Mouse (Mus musculus) forebrain, embryonic 15.5 days (tissue): ENCODE measurements around the gene Icmt. TPM values are rescaled to one million over a fixed set of nuclear protein-coding genes. Genes with fewer than 3 reads are reported as not detected.
A peak's percentile ranks its signal among the peaks of the same experiment; 100 is the strongest.

Experiments used
- ATAC-seq: fragments of 200-750 bp; cut with Nextera tagmentation; replicated peaks from 2 replicates; pipeline ENCODE4 v1.8.0; 2017; ENCODE audit warnings: mild to moderate bottlenecking, moderate TSS enrichment, moderate library complexity
- H3K27ac ChIP-seq: fragments of 300-500 bp; sonication (generic); replicated peaks from 2 replicates; pipeline ENCODE4 v1.5.1; 2015; ENCODE audit warnings: mild to moderate bottlenecking, inconsistent platforms
- H3K27me3 ChIP-seq: fragments of 300-500 bp; sonication (generic); 2 replicates; pipeline ENCODE4 v1.6.1; 2015; ENCODE audit warnings: inconsistent platforms
- H3K36me3 ChIP-seq: fragments of 300-500 bp; sonication (generic); 2 replicates; pipeline ENCODE4 v1.6.1; 2015; ENCODE audit warnings: mild to moderate bottlenecking, inconsistent platforms
- H3K4me1 ChIP-seq: fragments of 300-500 bp; sonication (generic); 2 replicates; pipeline ENCODE4 v1.6.1; 2015; ENCODE audit warnings: inconsistent platforms
- H3K4me2 ChIP-seq: fragments of 300-500 bp; sonication (generic); replicated peaks from 2 replicates; pipeline ENCODE4 v1.6.1; 2015; ENCODE audit warnings: mild to moderate bottlenecking, inconsistent platforms
- H3K4me3 ChIP-seq: fragments of 300-500 bp; sonication (generic); 2 replicates; pipeline ENCODE4 v1.5.1; 2015; ENCODE audit warnings: mild to moderate bottlenecking, inconsistent platforms
- H3K9ac ChIP-seq: fragments of 300-500 bp; sonication (generic); replicated peaks from 2 replicates; pipeline ENCODE4 v1.6.1; 2015; ENCODE audit warnings: mild to moderate bottlenecking, inconsistent platforms
- H3K9me3 ChIP-seq: fragments of 300-500 bp; sonication (generic); 2 replicates; pipeline ENCODE4 v1.6.1; 2016; ENCODE audit warnings: inconsistent platforms
- WGBS: fragments of 180-500 bp; shearing (Covaris S2); methylation state at CpG from one replicate; pipeline ENCODE4 v1.1.7; 2015; ENCODE audit warnings: mixed read lengths; 5-methylcytosine and 5-hydroxymethylcytosine counted together
- polyA plus RNA-seq: library from polyadenylated mRNA; unstranded; fragments of >200 nt; fragmentation: Nextera tagmentation; extraction: Ambion mirVana; gene quantifications from 2 replicates; pipeline ENCODE4 v1.2.1, GENCODE M21; 2015

Icmt gene
- polyA plus RNA-seq, 1 experiment from 2014 or later, result 18.6 TPM

DNA sequence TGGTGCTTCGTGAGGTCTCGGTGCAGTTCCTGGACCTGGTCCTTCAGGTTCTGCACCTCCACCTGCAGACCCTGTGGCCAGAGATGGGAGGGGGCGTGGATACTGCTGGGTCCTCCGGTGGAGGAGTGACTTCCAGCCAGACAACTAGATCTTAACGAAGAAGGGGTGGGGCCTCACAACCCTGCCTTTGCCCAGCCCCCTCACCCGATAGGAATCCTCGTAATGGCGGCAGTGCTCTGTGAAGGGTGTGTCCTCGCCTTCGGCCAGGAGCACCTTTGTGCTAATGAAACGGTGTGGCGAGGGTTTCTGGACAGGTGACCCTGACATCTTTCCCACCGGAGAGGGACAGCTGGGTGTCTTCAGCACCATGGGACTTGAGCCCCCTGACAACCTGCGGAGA is 15.2 kb downstream of the Icmt start:
- 2% methylated on average over 14 of the region's 14 CpGs for WGBS
- Histone ChIP-seq H3K4me2 (peak overlapping the region; percentile 54), H3K9me3 (no peaks in the 10 kb centered on the region)

DNA sequence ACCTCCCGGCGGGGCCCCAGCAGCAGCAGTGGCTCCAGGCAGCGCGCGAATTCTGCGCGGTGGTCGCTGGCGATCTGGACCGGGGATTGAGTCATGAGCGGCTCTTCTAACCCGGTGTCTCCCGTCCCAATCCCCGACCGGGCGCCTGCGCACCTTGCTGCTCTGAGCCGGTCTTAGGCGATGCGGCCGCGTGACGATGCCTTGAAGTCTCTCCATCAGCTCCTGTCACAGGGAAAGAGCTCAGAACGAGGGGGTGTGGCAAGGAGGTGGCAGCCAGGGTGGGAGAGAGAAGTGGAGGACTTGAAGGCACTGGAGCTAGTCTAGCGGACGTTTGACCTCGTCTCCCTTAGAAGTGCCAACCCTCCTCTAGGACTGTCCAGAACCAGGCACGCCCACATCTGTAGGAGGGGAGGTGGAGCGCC is 16.2 kb downstream of the Icmt start:
- no peaks in the 10 kb centered on the region; the same call in 1 of the 2 replicates for H3K36me3 ChIP-seq
- H3K4me2 ChIP-seq, result peak overlapping the region; percentile 54
- under 1% methylated on average over 29 of the region's 29 CpGs for WGBS
- peak overlapping the region; percentile 36 for H3K4me3 ChIP-seq
- no peaks in the 10 kb centered on the region for H3K9me3 ChIP-seq
- peak overlapping the region; percentile 37 for H3K9ac ChIP-seq
- peaks cover 72% of the 10 kb centered on the region for H3K27me3 ChIP-seq
- ATAC-seq, result peak; percentile 38; the same call in 1 of the 2 replicates
- no peak overlapping the region for H3K27ac ChIP-seq
- peaks cover 23% of the 10 kb centered on the region for H3K4me1 ChIP-seq

More for the DNA sequence above, 15.2 kb downstream of the Icmt start:
- 0 out of 2 replicates have a peak overlapping the region, but pooled peaks have one; percentile 36 for H3K4me3 ChIP-seq
- no peak overlapping the region for H3K27ac ChIP-seq
- peaks cover 23% of the 10 kb centered on the region for H3K4me1 ChIP-seq
- no peak overlapping the region for H3K9ac ChIP-seq
- H3K36me3 ChIP-seq, result no peaks in the 10 kb centered on the region; the same call in 1 of the 2 replicates
- no peak for ATAC-seq
- peaks cover 63% of the 10 kb centered on the region for H3K27me3 ChIP-seq

DNA sequence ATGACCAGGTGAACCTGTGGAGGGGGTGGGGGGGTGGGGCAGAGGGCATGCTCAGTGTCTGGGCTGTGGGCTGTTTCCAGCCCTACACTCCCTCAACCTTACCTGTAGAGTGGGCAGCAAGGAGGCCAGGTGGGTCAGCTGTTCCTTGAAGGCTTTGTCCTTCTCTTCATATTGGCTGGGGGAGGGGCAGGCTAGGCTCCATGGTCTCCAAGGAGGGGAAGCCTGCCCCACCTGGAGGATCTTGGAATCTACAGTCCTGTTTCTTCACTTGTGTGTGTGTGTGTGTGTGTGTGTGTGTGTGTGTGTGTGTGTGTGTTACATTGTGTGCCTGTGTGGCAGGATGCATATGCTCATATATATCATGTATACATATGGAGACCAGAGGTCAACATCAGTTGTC is 16.9 kb downstream of the Icmt start:
- H3K4me2 ChIP-seq, result peak overlapping the region; percentile 54

DNA sequence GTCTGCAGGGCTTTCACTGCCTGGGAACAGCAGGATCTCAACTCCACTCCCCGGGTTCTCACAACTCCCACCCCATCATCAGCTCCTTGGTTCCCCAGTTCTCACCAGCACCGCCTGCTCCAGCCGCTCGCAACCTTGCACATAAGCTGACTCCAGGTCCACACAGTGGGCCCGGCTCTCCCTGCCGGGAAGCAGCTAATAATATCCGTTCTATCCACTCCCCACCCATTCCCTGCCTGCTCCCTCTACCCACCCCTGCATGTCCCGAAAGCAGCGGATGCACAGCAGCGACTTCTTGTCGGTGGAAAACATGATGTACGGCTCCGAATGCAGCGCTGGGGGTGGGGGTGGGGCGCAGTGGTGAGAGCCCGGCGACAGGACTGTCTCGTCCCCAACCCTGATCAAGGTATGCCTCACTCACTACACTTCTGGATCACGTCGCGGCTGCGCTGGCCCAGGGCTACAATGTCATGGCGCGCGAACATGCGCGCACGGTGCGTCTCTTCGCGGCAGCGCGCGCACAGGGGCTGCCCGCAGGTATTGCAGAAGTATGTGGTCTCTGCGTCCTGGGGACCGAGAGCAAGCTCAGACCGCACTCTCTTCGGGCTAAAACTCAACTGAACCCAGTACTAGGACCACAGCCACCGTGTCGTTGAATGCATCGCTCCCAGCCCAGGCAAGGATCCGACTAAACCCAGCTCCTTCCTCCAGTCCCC is 18.6 kb downstream of the Icmt start:
- no peak; the same call in 1 of the 2 replicates for ATAC-seq
- under 1% methylated on average over 43 of the region's 43 CpGs for WGBS

More for the DNA sequence above, 16.9 kb downstream of the Icmt start:
- no peak for ATAC-seq
- no peaks in the 10 kb centered on the region for H3K9me3 ChIP-seq
- peak overlapping the region; percentile 36 for H3K4me3 ChIP-seq
- no peak overlapping the region for H3K9ac ChIP-seq
- H3K27ac ChIP-seq, result no peak overlapping the region
- H3K4me1 ChIP-seq, result peaks cover 26% of the 10 kb centered on the region
- H3K27me3 ChIP-seq, result peaks cover 77% of the 10 kb centered on the region
- H3K36me3 ChIP-seq, result no peaks in the 10 kb centered on the region

DNA sequence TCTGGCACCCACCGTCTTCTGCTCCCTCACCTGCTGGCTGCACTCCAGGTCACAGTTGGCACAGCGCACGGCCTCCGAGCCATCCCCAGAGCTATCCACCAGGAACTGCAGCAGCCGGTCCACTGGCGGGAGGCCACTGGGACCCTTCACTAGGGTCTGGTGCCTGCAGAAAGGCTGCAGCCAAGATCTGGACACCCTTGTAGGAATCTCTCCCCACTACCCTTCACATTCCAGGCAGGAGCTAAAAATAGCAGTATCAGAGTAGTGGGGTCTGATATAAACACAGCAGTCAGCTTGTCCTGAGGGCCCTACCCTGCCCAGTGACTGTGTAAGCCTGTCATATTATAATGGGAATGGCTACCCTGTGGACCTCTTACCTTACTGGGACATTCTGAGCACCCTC is 20.6 kb downstream of the Icmt start:
- peaks cover 25% of the 10 kb centered on the region for H3K4me1 ChIP-seq
- no peak overlapping the region for H3K9ac ChIP-seq
- H3K27me3 ChIP-seq, result peaks cover 60% of the 10 kb centered on the region
- no peak for ATAC-seq
- WGBS, result 74% methylated on average over 6 of the region's 6 CpGs
- no peak overlapping the region for H3K4me2 ChIP-seq
- H3K36me3 ChIP-seq, result no peaks in the 10 kb centered on the region
- no peaks in the 10 kb centered on the region for H3K9me3 ChIP-seq
- no peak overlapping the region for H3K27ac ChIP-seq
- no peak overlapping the region for H3K4me3 ChIP-seq

More for the DNA sequence above, 18.6 kb downstream of the Icmt start:
- Histone ChIP-seq H3K4me1 (peaks cover 26% of the 10 kb centered on the region), H3K9me3 (no peaks in the 10 kb centered on the region), H3K4me3 (peak overlapping the region; percentile 34), H3K4me2 (peak overlapping the region; percentile 42), H3K36me3 (no peaks in the 10 kb centered on the region), H3K27me3 (peaks cover 77% of the 10 kb centered on the region), H3K27ac (no peak overlapping the region), H3K9ac (0 out of 2 replicates have a peak overlapping the region, but pooled peaks have one; percentile 8)

DNA sequence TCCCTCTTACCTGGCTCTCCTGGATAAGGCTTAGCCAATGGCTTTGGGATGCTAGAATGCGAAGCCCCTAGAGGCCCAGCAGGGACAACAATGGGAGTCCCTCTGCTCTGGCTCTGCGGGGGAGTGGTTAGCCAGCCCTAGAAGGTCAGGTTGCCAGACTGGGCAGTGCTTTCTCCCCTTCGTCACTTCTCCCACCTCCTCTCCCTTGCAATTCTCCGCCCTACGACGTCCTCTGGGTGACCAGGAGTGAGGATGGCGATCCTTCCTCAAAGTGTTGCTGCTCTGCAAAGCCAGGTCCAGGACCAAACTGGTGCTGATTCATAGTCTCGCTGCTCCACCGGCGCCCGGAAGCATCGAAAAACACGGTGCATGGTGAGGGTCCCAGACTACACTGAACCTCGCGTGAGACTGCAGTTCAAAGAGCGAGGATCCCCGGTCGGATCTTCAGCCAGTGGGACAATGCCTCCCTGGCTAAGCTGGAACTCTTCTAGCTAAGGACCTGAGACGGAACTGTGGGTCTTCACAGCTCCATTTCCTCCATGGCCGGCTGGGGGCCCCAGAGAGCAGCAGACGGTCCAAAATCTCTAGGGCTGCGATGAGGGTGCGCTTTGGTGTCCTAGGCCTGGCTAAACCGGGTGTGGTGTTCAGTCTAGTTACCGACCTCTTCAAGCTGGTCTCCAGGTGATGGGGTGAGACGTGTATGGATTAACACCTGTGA is 21.6 kb downstream of the Icmt start, which contains the start of gene Rnf207:
Gene Rnf207, minus strand, starts transcription at position 477 of the 718 bp plus-strand sequence.
- H3K36me3 ChIP-seq, result no peaks in the 10 kb centered on the region
- H3K4me3 ChIP-seq, result no peak within 1 kb of the TSS
- no peak within 1 kb of the TSS for H3K9ac ChIP-seq
- H3K9me3 ChIP-seq, result no peaks in the 10 kb centered on the region
- H3K4me2 ChIP-seq, result peak within 1 kb of the TSS; percentile 17
- ATAC-seq, result no peak
- peaks cover 15% of the 10 kb centered on the region for H3K4me1 ChIP-seq
- H3K27me3 ChIP-seq, result peaks cover 50% of the 10 kb centered on the region
- H3K27ac ChIP-seq, result no peak within 1 kb of the TSS
- 3% methylated on average over 26 of the region's 26 CpGs for WGBS

DNA sequence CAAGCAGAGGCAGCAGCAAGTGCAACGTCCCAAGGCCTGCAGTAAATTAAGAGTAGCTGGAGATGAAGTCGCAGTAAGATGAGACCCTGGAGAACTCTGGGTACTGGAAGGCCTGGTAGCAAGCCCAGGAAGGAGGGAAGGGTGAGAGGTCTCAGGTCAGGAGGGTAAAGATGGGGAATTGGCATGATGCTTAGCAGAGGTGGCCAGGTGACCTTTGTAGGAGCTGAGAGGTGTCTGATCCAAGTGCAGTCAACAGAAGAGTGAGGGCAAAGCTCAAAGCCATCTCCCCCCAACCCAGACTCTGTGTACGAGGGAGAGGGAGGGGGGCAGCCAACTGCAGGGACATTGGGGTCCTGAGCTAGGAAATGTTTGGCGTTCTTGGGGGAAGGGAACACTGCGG is 24.4 kb downstream of the Icmt start:
- H3K36me3 ChIP-seq, result no peaks in the 10 kb centered on the region
- no peak overlapping the region for H3K4me3 ChIP-seq
- H3K4me2 ChIP-seq, result no peak overlapping the region
- ATAC-seq, result no peak
- peaks cover 22% of the 10 kb centered on the region for H3K27me3 ChIP-seq
- H3K4me1 ChIP-seq, result peaks cover 6% of the 10 kb centered on the region
- 68% methylated on average over 5 of the region's 5 CpGs for WGBS
- no peak overlapping the region for H3K27ac ChIP-seq
- no peak overlapping the region for H3K9ac ChIP-seq
- H3K9me3 ChIP-seq, result no peaks in the 10 kb centered on the region

DNA sequence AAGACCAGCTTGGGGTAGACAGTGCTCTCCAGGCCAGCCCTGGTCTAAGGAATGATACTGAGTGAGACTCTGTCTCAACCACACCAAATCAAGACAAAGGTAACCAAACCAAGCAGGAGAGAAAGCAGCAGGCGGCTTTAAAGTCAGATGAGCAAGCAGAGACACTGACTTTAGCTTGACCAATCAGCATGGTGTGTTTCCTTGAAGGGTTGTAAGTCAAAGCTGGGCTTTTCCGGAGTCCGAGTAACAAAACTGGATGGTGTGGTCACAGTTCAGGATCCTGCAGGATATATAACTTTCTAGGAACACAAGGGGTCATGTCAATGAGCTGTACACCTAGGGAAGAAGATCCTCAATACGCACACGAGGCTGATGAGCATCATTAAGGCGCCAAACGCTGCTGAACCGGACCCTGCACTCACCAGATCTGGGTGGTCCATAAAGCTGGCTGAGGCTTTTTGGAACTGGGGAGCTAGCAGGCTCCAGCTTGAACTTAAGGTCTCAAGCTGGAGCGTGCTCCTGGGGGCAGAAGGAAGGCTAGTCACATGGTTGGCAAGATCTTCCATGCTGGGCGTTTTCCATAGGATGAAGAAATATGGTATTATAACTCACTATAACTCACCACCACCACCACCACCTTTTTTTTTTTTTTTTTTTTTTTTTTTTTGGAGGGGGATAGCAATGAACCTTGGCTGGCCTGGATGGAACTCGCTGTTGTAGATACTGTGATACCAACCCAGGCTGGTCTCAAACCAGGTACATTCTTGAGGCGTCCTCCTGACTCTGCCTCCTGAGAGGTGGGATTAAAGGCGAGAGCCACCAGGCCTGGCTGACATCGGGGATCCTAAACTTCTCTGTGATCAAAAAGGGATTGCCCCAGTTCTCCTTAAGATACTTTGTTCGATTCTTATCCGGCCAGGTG is 27.9 kb downstream of the Icmt start:
- Histone ChIP-seq H3K4me2 (0 out of 2 replicates have a peak overlapping the region, but pooled peaks have one; percentile 21), H3K4me3 (peak overlapping the region; percentile 91), H3K27ac (no peak overlapping the region), H3K36me3 (peaks cover 14% of the 10 kb centered on the region), H3K9ac (no peak overlapping the region), H3K4me1 (peaks cover 15% of the 10 kb centered on the region), H3K27me3 (no peaks in the 10 kb centered on the region), H3K9me3 (no peaks in the 10 kb centered on the region)
- peak; percentile 49 for ATAC-seq
- WGBS, result 55% methylated on average over 16 of the region's 16 CpGs

DNA sequence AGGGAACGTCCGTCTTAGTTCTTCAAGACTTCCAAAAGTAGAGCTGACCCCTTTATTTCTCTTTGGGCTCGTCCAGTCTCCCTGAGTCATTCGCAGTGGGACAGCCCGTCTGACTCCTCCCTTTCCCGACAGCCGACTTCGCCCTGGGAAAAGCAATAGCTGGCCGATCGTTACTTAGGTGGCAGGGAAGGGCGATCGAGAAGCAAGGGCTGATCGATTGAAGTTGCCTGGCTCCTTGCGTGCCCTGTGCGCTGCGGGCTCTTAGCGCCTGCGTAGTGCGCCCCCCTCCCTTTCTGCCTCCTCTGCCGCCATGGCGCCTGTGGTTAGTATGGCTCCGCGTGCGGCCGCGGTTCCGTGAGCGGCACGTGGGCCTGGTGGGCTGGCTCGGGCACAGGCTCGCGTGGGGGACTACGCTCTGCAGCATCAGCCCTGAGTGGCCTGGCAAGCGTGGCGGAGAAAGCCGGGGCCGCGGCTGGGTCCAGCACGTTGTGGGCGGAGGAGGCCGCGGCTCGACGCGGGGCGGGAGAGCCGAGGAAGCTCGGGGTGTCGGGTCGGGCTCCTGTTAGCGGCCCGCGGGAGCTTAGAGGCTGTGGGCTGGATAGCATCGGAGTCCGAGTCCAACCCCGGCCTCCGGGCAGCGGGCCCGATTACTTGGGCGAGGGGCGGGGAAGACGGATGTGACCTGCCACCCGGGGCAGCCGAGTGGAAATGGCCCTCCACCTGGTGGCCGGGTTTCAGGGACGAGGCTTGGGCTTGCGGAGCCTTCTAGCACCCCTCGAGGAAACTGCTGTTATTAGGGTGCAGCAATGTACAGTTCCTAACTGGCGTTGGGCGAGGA is 28.8 kb downstream of the Icmt start, which contains the start of gene Rpl22:
Gene Rpl22, plus strand, starts transcription at position 169 of the 838 bp plus-strand sequence.
- peak; percentile 97 for ATAC-seq
- peak within 1 kb of the TSS; percentile 93 for H3K9ac ChIP-seq
- no peaks in the 10 kb centered on the region for H3K9me3 ChIP-seq
- peak within 1 kb of the TSS; percentile 76 for H3K4me2 ChIP-seq
- WGBS, result under 1% methylated on average over 70 of the region's 70 CpGs
- peak within 1 kb of the TSS; percentile 91 for H3K4me3 ChIP-seq
- peak within 1 kb of the TSS; percentile 75 for H3K27ac ChIP-seq
- H3K27me3 ChIP-seq, result no peaks in the 10 kb centered on the region
- peaks cover 23% of the 10 kb centered on the region for H3K36me3 ChIP-seq
- peaks cover 15% of the 10 kb centered on the region for H3K4me1 ChIP-seq

DNA sequence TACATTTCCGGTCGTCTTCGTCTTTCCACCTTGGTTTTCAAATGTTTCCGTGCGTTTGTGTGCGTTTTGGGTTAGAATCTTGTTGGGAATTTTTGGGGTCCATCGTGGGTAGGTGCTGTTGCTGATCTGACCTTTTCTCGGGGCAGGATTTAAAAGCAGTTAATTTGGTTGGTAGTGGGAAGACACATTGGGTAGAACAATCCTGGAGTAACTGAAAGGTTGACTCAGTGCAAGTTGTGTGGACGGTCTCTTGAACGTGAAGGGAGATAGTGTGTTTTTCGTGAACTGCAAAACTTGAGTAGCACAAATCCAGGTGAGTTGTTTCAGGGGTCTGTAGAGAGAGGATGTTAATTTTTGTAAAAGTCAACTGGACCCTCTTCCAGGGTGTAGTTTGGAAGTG is 29.5 kb downstream of the Icmt start:
- Histone ChIP-seq H3K4me3 (peak overlapping the region; percentile 91), H3K9me3 (no peaks in the 10 kb centered on the region), H3K4me1 (peaks cover 15% of the 10 kb centered on the region), H3K4me2 (peak overlapping the region; percentile 76), H3K36me3 (peaks cover 28% of the 10 kb centered on the region), H3K27ac (no peak overlapping the region), H3K9ac (peak overlapping the region; percentile 93), H3K27me3 (no peaks in the 10 kb centered on the region)
- no peak for ATAC-seq
- WGBS, result 1% methylated on average over 11 of the region's 11 CpGs

DNA sequence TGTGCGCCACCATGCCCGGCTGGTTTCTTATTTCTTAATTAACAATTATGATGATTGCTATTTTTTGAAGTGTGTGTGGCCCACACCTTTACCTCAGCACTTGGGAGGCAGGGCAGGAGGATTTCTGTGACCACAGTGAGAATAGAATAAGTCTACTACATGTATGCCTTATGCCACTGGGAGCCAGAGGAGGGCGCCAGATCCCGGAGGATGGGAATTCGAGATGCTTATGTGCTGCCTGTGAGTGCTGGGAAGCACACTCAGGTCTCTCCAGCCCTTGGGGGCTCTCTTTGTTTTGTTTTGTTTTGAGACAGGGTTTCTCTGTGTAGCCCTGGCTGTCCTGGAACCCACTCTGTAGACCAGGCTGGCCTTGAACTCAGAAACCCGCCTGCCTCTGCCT is 31.7 kb downstream of the Icmt start:
- no peak overlapping the region for H3K9ac ChIP-seq
- no peaks in the 10 kb centered on the region for H3K27me3 ChIP-seq
- no peak overlapping the region for H3K4me3 ChIP-seq
- ATAC-seq, result no peak
- WGBS, result 80% methylated on average over 6 of the region's 6 CpGs
- no peaks in the 10 kb centered on the region for H3K9me3 ChIP-seq
- no peak overlapping the region for H3K27ac ChIP-seq
- H3K36me3 ChIP-seq, result peaks cover 49% of the 10 kb centered on the region
- H3K4me2 ChIP-seq, result no peak overlapping the region
- H3K4me1 ChIP-seq, result peaks cover 15% of the 10 kb centered on the region
